Mouse (Mus musculus): Measurements from ENCODE around the gene Arntl2.
"Not testable (repeated sequence)": the region's sequence is repeated elsewhere in the genome, so short reads cannot be mapped to it uniquely, and the experiment has no call there.

Gene Arntl2

GRCm38 (mm10) chr6:146795924-146796545 is at the start of gene Arntl2:
TSS of gene Arntl2 (plus strand) at chr6:146796055.
- peak; percentile 59 for DNase-seq (ENCODE audit: low read depth)

GRCm38 (mm10) chr6:146746577-146746976 is 49.3 kb upstream of the Arntl2 start:
- DNase-seq (ENCODE audit: low read depth), result no peak

GRCm38 (mm10) chr6:146747057-146747456 is 48.8 kb upstream of the Arntl2 start:
- no peak for DNase-seq (ENCODE audit: low read depth)

GRCm38 (mm10) chr6:146748271-146748670 is 47.6 kb upstream of the Arntl2 start:
- DNase-seq (ENCODE audit: low read depth), result no peak

- peak; percentile 33 for DNase-seq (ENCODE audit: low read depth)
Observed at GRCm38 (mm10) chr6:146751671-146752070, 44.2 kb upstream of the Arntl2 start.

- no peak for DNase-seq (ENCODE audit: low read depth)
Observed at GRCm38 (mm10) chr6:146752178-146752577, 43.7 kb upstream of the Arntl2 start.

GRCm38 (mm10) chr6:146752612-146753011 is 43.2 kb upstream of the Arntl2 start:
- DNase-seq (ENCODE audit: low read depth), result no peak

- no peak for DNase-seq (ENCODE audit: low read depth)
Observed at GRCm38 (mm10) chr6:146753560-146754160, 42.2 kb upstream of the Arntl2 start.

- no peak for DNase-seq (ENCODE audit: low read depth)
Observed at GRCm38 (mm10) chr6:146755136-146755535, 40.7 kb upstream of the Arntl2 start.

- no peak for DNase-seq (ENCODE audit: low read depth)
Observed at GRCm38 (mm10) chr6:146755679-146756078, 40.2 kb upstream of the Arntl2 start.

- DNase-seq (ENCODE audit: low read depth), result no peak
Observed at GRCm38 (mm10) chr6:146759027-146759426, 36.8 kb upstream of the Arntl2 start.

GRCm38 (mm10) chr6:146760022-146760421 is 35.8 kb upstream of the Arntl2 start:
- DNase-seq (ENCODE audit: low read depth), result no peak

- no peak for DNase-seq (ENCODE audit: low read depth)
Observed at GRCm38 (mm10) chr6:146760736-146761135, 35.1 kb upstream of the Arntl2 start.

- DNase-seq (ENCODE audit: low read depth), result peak; percentile 62
Observed at GRCm38 (mm10) chr6:146762264-146762898, 33.5 kb upstream of the Arntl2 start.

- DNase-seq (ENCODE audit: low read depth), result no peak
Observed at GRCm38 (mm10) chr6:146764593-146764992, 31.3 kb upstream of the Arntl2 start.

GRCm38 (mm10) chr6:146765270-146765669 is 30.6 kb upstream of the Arntl2 start:
- DNase-seq (ENCODE audit: low read depth), result no peak

GRCm38 (mm10) chr6:146768813-146769404 is 26.9 kb upstream of the Arntl2 start:
- no peak for DNase-seq (ENCODE audit: low read depth)

- no peak for DNase-seq (ENCODE audit: low read depth)
Observed at GRCm38 (mm10) chr6:146770005-146770745, 25.7 kb upstream of the Arntl2 start.

GRCm38 (mm10) chr6:146770808-146771207 is 25.0 kb upstream of the Arntl2 start:
- no peak for DNase-seq (ENCODE audit: low read depth)

GRCm38 (mm10) chr6:146775864-146776263 is 20.0 kb upstream of the Arntl2 start:
- DNase-seq (ENCODE audit: low read depth), result not testable (repeated sequence)

- peak; percentile 68 for DNase-seq (ENCODE audit: low read depth)
Observed at GRCm38 (mm10) chr6:146776610-146777389, 19.1 kb upstream of the Arntl2 start.
